Mouse (Mus musculus) heart, embryonic 11.5 days (tissue): ENCODE data around the gene Cyp4a29. TPM values are rescaled to one million over a fixed set of nuclear protein-coding genes. Genes with fewer than 3 reads are reported as not detected.
"Not testable (repeated sequence)": the region's sequence is repeated elsewhere in the genome, so short reads cannot be mapped to it uniquely, and the experiment has no call there.

Experiments used
- ATAC-seq: fragments of 200-750 bp; cut with Nextera tagmentation; replicated peaks from 2 replicates; pipeline ENCODE4 v1.8.0; 2017; ENCODE audit warnings: moderate library complexity; ENCODE audit not compliant: insufficient number of reproducible peaks, low FRiP score, low TSS enrichment
- H3K27ac ChIP-seq: fragments of 300-500 bp; sonication (generic); 2 replicates; pipeline ENCODE4 v1.5.1; 2014; ENCODE audit warnings: mild to moderate bottlenecking, low read depth, low read length
- H3K27me3 ChIP-seq: fragments of 300-500 bp; sonication (generic); 2 replicates; pipeline ENCODE4 v1.6.1; 2014; ENCODE audit warnings: mild to moderate bottlenecking, low read length, mixed read lengths; ENCODE audit not compliant: control insufficient read depth, insufficient read depth
- H3K36me3 ChIP-seq: fragments of 300-500 bp; sonication (generic); 2 replicates; pipeline ENCODE4 v1.6.1; 2014; ENCODE audit warnings: mild to moderate bottlenecking, low read length, moderate library complexity, mixed read lengths; ENCODE audit not compliant: control insufficient read depth, insufficient read depth
- H3K4me1 ChIP-seq: fragments of 300-500 bp; sonication (generic); 2 replicates; pipeline ENCODE4 v1.6.1; 2014; ENCODE audit warnings: low read length; ENCODE audit not compliant: control insufficient read depth, insufficient read depth
- H3K4me2 ChIP-seq: fragments of 300-500 bp; sonication (generic); 2 replicates; pipeline ENCODE4 v1.6.1; 2014; ENCODE audit warnings: mild to moderate bottlenecking, moderate library complexity
- H3K4me3 ChIP-seq: fragments of 300-500 bp; sonication (generic); 2 replicates; pipeline ENCODE4 v1.5.1; 2014; ENCODE audit warnings: low read depth, low read length
- H3K9ac ChIP-seq: fragments of 300-500 bp; sonication (generic); 2 replicates; pipeline ENCODE4 v1.6.1; 2014; ENCODE audit warnings: mild to moderate bottlenecking, low read depth, low read length, moderate library complexity
- H3K9me3 ChIP-seq: fragments of 300-500 bp; sonication (generic); replicated peaks from 2 replicates; pipeline ENCODE4 v1.6.1; 2016; ENCODE audit warnings: low read length; ENCODE audit not compliant: control insufficient read depth
- polyA plus RNA-seq: library from polyadenylated mRNA; unstranded; fragments of >200 nt; fragmentation: Nextera tagmentation; extraction: Ambion mirVana; gene quantifications from 2 replicates; pipeline ENCODE4 v1.2.1, GENCODE M21; 2014

The Cyp4a29 gene
- polyA plus RNA-seq, 1 experiment from 2014 or later, result not detected

- not testable (repeated sequence) for H3K27me3 ChIP-seq, H3K36me3 ChIP-seq, H3K4me3 ChIP-seq, H3K27ac ChIP-seq, ATAC-seq, H3K9ac ChIP-seq, H3K9me3 ChIP-seq, H3K4me1 ChIP-seq, H3K4me2 ChIP-seq
Measured at GRCm38 (mm10) chr4:115298746-115299145, 56.9 kb downstream of the Cyp4a29 start, which contains the start of gene Cyp4a12a. Cyp4a12a (plus strand) TSS chr4:115299046.

Other genes starting within 250 kb of the Cyp4a29 start
- gene Stil, start 241.9 kb upstream of the Cyp4a29 start, polyA plus RNA-seq, result 15.1 and 15.3 TPM in 2 replicates
- 10.1 and 14.1 TPM in 2 replicates for gene Tal1, start 185.7 kb upstream of the Cyp4a29 start, polyA plus RNA-seq
- 57.3 and 66.1 TPM in 2 replicates for gene Pdzk1ip1, start 153.4 kb upstream of the Cyp4a29 start, polyA plus RNA-seq
- gene Cyp4x1, start 107.8 kb upstream of the Cyp4a29 start, polyA plus RNA-seq, result 0.10 and 0.21 TPM in 2 replicates
- not detected in 2 replicates for gene Cyp4a12a, start 57.0 kb downstream of the Cyp4a29 start, polyA plus RNA-seq
- not detected in 2 replicates for gene Cyp4a12b, start 169.5 kb downstream of the Cyp4a29 start, polyA plus RNA-seq
- not detected in 2 replicates for gene Cyp4a30b, start 210.5 kb downstream of the Cyp4a29 start, polyA plus RNA-seq